ENCODE assay signal across 8 mouse cellular contexts in genomic region chr11:62457241-62457890, GRCm38 (mm10). TPM values are rescaled to one million over a fixed set of nuclear protein-coding genes. Genes with fewer than 3 reads are reported as not detected.
DNase-seq lines count a peak whose midpoint lies in the region; ATAC-seq and TF ChIP-seq lines count a peak whose summit lies in the region.

No protein-coding gene starts in this region.

- under 1% methylated on average over 73 of the region's 73 CpGs for WGBS in hindbrain, embryonic 10.5 days
- under 1% methylated on average over 46 of the region's 73 CpGs for WGBS in lung, embryonic 16.5 days
- WGBS in thymus, adult 2 months, result under 1% methylated on average over 72 of the region's 73 CpGs

- TF ChIP-seq POLR2A in thymus, adult 2 months (IDR thresholded peaks at IDR 0.05; ENCODE audit: control insufficient read depth, extremely low read depth, insufficient read depth, low read length, poor library complexity), result peak; percentile 89

- H3K9me3 ChIP-seq in hindbrain, embryonic 10.5 days, result no peaks in the 10 kb centered on the region
- H3K9me3 ChIP-seq in lung, embryonic 16.5 days (ENCODE audit: control insufficient read depth, low read length), result no peaks in the 10 kb centered on the region

- H3K27me3 ChIP-seq in hindbrain, embryonic 10.5 days (ENCODE audit: insufficient read depth, poor library complexity, severe bottlenecking), result no peaks in the 10 kb centered on the region
- no peaks in the 10 kb centered on the region for H3K27me3 ChIP-seq in lung, embryonic 16.5 days (ENCODE audit: control insufficient read depth, insufficient read depth, low read depth, low read length)
- no peaks in the 10 kb centered on the region for H3K27me3 ChIP-seq in thymus, adult 2 months (ENCODE audit: control insufficient read depth, insufficient read depth, low read length)

- H3K4me3 ChIP-seq in hindbrain, embryonic 10.5 days, result peak overlapping the region; percentile 97
- H3K4me3 ChIP-seq in lung, embryonic 16.5 days (ENCODE audit: low read length), result peak overlapping the region; percentile 55
- H3K4me3 ChIP-seq in thymus, adult 2 months (ENCODE audit: control insufficient read depth, insufficient read depth, low read length), result peak overlapping the region; percentile 94

- peak; percentile 88 for DNase-seq in MN1 (ENCODE audit: low spot score)
- DNase-seq in cerebellum, adult 9-10 months, result peak; percentile 84
- DNase-seq in hindbrain, embryonic 10.5 days (ENCODE audit: low spot score), result peak; percentile 90
- peak; percentile 86 for DNase-seq in layer of hippocampus, adult 9-11 months
- peak; percentile 88 for DNase-seq in ovary, adult 18-20 months (ENCODE audit: low spot score)
- DNase-seq in thymus, adult 2 months, result peak; percentile 92

- 0 out of 2 replicates have a peak, but pooled peaks have one; percentile 42 for TF ChIP-seq CTCF in thymus, adult 2 months (IDR thresholded peaks at IDR 0.05; ENCODE audit: borderline replicate concordance, control insufficient read depth, extremely low read depth, insufficient read depth, low read length, poor library complexity)

- H3K9ac ChIP-seq in lung, embryonic 16.5 days (ENCODE audit: low read length), result peak overlapping the region; percentile 94

- H3K36me3 ChIP-seq in hindbrain, embryonic 10.5 days, result peaks cover 12% of the 10 kb centered on the region; the same call in 1 of the 2 replicates
- no peaks in the 10 kb centered on the region for H3K36me3 ChIP-seq in lung, embryonic 16.5 days (ENCODE audit: control insufficient read depth, insufficient read depth, low read length)
- H3K36me3 ChIP-seq in thymus, adult 2 months (ENCODE audit: control insufficient read depth, insufficient read depth, low read length), result no peaks in the 10 kb centered on the region

- H3K4me2 ChIP-seq in lung, embryonic 16.5 days (ENCODE audit: low read depth, low read length), result peak overlapping the region; percentile 86

- H3K27ac ChIP-seq in hindbrain, embryonic 10.5 days, result peak overlapping the region; percentile 100
- H3K27ac ChIP-seq in lung, embryonic 16.5 days (ENCODE audit: low read length), result peak overlapping the region; percentile 99
- H3K27ac ChIP-seq in thymus, adult 2 months (ENCODE audit: control insufficient read depth, insufficient read depth, low read length), result peak overlapping the region; percentile 94

- peak; percentile 92 for ATAC-seq in frontal cortex, adult (ENCODE audit: low TSS enrichment)
- ATAC-seq in lung, embryonic 16.5 days (ENCODE audit: low read depth), result peak; percentile 98

- peaks cover 21% of the 10 kb centered on the region for H3K4me1 ChIP-seq in hindbrain, embryonic 10.5 days (replicated peaks)
- H3K4me1 ChIP-seq in lung, embryonic 16.5 days (replicated peaks; ENCODE audit: control insufficient read depth, insufficient read depth, low read length), result peaks cover 14% of the 10 kb centered on the region
- H3K4me1 ChIP-seq in thymus, adult 2 months (replicated peaks; ENCODE audit: control insufficient read depth, insufficient read depth, low read length), result peaks cover 3% of the 10 kb centered on the region

RNA-seq across cellular contexts. Expression of gene Pigl, which starts 0.9 kb away (rescaled TPM):
- 10.7 and 16.0 TPM in 2 replicates for polyA plus RNA-seq in hindbrain, embryonic 10.5 days (2016; fragmentation: Nextera tagmentation; extraction: Ambion mirVana)
- 9.3 and 10.5 TPM in 2 replicates for polyA plus RNA-seq in lung, embryonic 16.5 days (2015; fragmentation: Nextera tagmentation; extraction: Ambion mirVana)
- polyA plus RNA-seq in thymus, adult 2 months (2012; rRNA removed), result 8.4 and 10.5 TPM in 2 replicates

RNA-seq across cellular contexts. Expression of gene Ncor1, which starts 1.0 kb away (rescaled TPM):
- 127 and 131 TPM in 2 replicates for polyA plus RNA-seq in hindbrain, embryonic 10.5 days (2016; fragmentation: Nextera tagmentation; extraction: Ambion mirVana)
- polyA plus RNA-seq in lung, embryonic 16.5 days (2015; fragmentation: Nextera tagmentation; extraction: Ambion mirVana), result 55.8 and 65.8 TPM in 2 replicates
- polyA plus RNA-seq in thymus, adult 2 months (2012; rRNA removed), result 214 and 251 TPM in 2 replicates

Comparison
In these comparisons a context has a peak if more than half of its experiments do, and no peak if none do; other contexts are left out.
1. Peak in every context shown above with its lines: DNase-seq, ATAC-seq, H3K4me3 ChIP-seq and H3K27ac ChIP-seq.